Mouse (Mus musculus): Measurements from ENCODE around the gene Stx6. TPM values are rescaled to one million over a fixed set of nuclear protein-coding genes. Genes with fewer than 3 reads are reported as not detected.

The Stx6 gene
- polyA plus RNA-seq, 1 experiment, result 96.1 TPM

DNA sequence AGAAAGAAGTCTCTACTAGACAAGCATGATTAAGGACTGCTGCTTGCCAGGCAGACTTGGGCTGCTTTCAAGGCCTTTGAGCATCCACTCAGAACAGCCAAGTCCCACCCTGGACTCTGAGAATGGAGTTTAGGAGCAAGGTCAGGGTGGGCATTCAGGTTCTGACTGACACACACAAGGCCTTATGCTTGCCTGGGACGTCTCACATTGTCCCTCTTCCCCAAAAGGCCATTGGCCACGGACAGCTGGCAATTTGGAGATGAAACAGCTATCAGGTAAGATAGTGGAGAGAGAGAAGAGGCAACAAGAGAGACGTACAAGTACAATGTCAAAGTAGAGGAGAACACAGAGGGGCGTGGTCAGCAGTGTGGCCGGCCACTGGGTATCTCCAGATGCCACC, 93.1 kb downstream of the Stx6 start:
- no peak for DNase-seq (ENCODE audit: extremely low spot score in 1 of 2, low spot score in 1 of 2)

- DNase-seq (ENCODE audit: extremely low spot score in 1 of 2, low spot score in 1 of 2), result no peak
These were observed 94.2 kb downstream of the Stx6 start for GRCm38 (mm10) chr1:155252631-155253121.

- peak in 1 of 2 experiments; percentile 61 for DNase-seq (ENCODE audit: extremely low spot score in 1 of 2, low spot score in 1 of 2)
These were observed 94.6 kb downstream of the Stx6 start for GRCm38 (mm10) chr1:155253126-155253525.

DNA sequence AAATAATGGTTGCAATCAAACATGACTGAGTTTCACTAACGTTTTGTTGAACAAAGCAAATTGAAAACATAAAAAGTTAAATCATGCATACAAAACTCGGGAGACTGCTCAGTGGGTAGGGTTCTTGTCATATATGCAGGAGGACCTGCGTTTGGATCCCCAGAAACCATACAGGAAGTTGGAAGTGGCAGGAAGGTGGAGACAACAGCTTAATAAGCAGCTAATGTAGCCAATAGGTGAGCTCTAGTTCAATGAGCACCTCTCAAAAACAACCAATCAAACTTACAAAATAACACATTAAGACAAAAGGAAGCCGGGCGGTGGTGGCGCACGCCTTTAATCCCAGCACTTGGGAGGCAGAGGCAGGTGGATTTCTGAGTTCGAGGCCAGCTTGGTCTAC, 95.8 kb downstream of the Stx6 start:
- no peak for DNase-seq (ENCODE audit: extremely low spot score in 1 of 2, low spot score in 1 of 2)

Other genes with a start within 250 kb of the Stx6 start
- gene Ier5, start 59.1 kb upstream of the Stx6 start, polyA plus RNA-seq (2012; rRNA removed), result 33.2 and 37.6 TPM in 2 replicates
- 5.2 and 6.3 TPM in 2 replicates for gene Mr1, start 11.9 kb upstream of the Stx6 start, polyA plus RNA-seq (2012; rRNA removed)
- 15.4 and 16.3 TPM in 2 replicates for gene BC034090, start 85.7 kb downstream of the Stx6 start, polyA plus RNA-seq (2012; rRNA removed)

Measured in frontal cortex, adult 2 months (tissue).